Mouse (Mus musculus): ENCODE measurements around the gene Rora. TPM values are rescaled to one million over a fixed set of nuclear protein-coding genes. Genes with fewer than 3 reads are reported as not detected.

Gene Rora
- polyA plus RNA-seq, 1 experiment, result 5.0 TPM

- Histone ChIP-seq H3K4me1 (ENCODE audit: control insufficient read depth, insufficient read depth, low read length) (no peaks in the 10 kb centered on the region), H3K27ac (ENCODE audit: insufficient read depth, low read depth, low read length) (no peak overlapping the region), H3K4me3 (ENCODE audit: insufficient read depth, low read length) (no peak overlapping the region)
- TF ChIP-seq POLR2A (IDR thresholded peaks at IDR 0.05; ENCODE audit: borderline replicate concordance, low read depth, low read length), result no peak
- TF ChIP-seq CTCF (IDR thresholded peaks at IDR 0.05; ENCODE audit: low read depth, low read length), result no peak
Measured at GRCm38 (mm10) chr9:68852934-68853333, 199.3 kb downstream of the Rora start.

- H3K4me3 ChIP-seq (ENCODE audit: insufficient read depth, low read length), result no peak overlapping the region
- H3K4me1 ChIP-seq (ENCODE audit: control insufficient read depth, insufficient read depth, low read length), result no peaks in the 10 kb centered on the region
- H3K27ac ChIP-seq (ENCODE audit: insufficient read depth, low read depth, low read length), result no peak overlapping the region
- TF ChIP-seq CTCF (IDR thresholded peaks at IDR 0.05; ENCODE audit: low read depth, low read length) (no peak), POLR2A (IDR thresholded peaks at IDR 0.05; ENCODE audit: borderline replicate concordance, low read depth, low read length) (no peak)
Measured at GRCm38 (mm10) chr9:68859500-68859899, 205.9 kb downstream of the Rora start.

GRCm38 (mm10) chr9:68866317-68866716, 212.7 kb downstream of the Rora start:
- H3K4me1 ChIP-seq (ENCODE audit: control insufficient read depth, insufficient read depth, low read length), result no peaks in the 10 kb centered on the region
- H3K27ac ChIP-seq (ENCODE audit: insufficient read depth, low read depth, low read length), result no peak overlapping the region
- H3K4me3 ChIP-seq (ENCODE audit: insufficient read depth, low read length), result no peak overlapping the region
- TF ChIP-seq POLR2A (IDR thresholded peaks at IDR 0.05; ENCODE audit: borderline replicate concordance, low read depth, low read length) (no peak), CTCF (IDR thresholded peaks at IDR 0.05; ENCODE audit: low read depth, low read length) (no peak)

GRCm38 (mm10) chr9:68873838-68874237, 220.3 kb downstream of the Rora start:
- H3K27ac ChIP-seq (ENCODE audit: insufficient read depth, low read depth, low read length), result no peak overlapping the region

GRCm38 (mm10) chr9:68874544-68874943, 221.0 kb downstream of the Rora start:
- TF ChIP-seq CTCF (IDR thresholded peaks at IDR 0.05; ENCODE audit: low read depth, low read length), result no peak
- no peak for TF ChIP-seq POLR2A (IDR thresholded peaks at IDR 0.05; ENCODE audit: borderline replicate concordance, low read depth, low read length)

More at GRCm38 (mm10) chr9:68873838-68874237, 220.3 kb downstream of the Rora start:
- Histone ChIP-seq H3K4me1 (ENCODE audit: control insufficient read depth, insufficient read depth, low read length) (no peaks in the 10 kb centered on the region), H3K4me3 (ENCODE audit: insufficient read depth, low read length) (no peak overlapping the region)
- TF ChIP-seq CTCF (IDR thresholded peaks at IDR 0.05; ENCODE audit: low read depth, low read length), result no peak
- TF ChIP-seq POLR2A (IDR thresholded peaks at IDR 0.05; ENCODE audit: borderline replicate concordance, low read depth, low read length), result no peak

GRCm38 (mm10) chr9:68875791-68876190, 222.2 kb downstream of the Rora start:
- H3K4me3 ChIP-seq (ENCODE audit: insufficient read depth, low read length), result no peak overlapping the region
- H3K27ac ChIP-seq (ENCODE audit: insufficient read depth, low read depth, low read length), result no peak overlapping the region
- TF ChIP-seq CTCF (IDR thresholded peaks at IDR 0.05; ENCODE audit: low read depth, low read length), result no peak
- TF ChIP-seq POLR2A (IDR thresholded peaks at IDR 0.05; ENCODE audit: borderline replicate concordance, low read depth, low read length), result no peak
- no peaks in the 10 kb centered on the region for H3K4me1 ChIP-seq (ENCODE audit: control insufficient read depth, insufficient read depth, low read length)

More at GRCm38 (mm10) chr9:68874544-68874943, 221.0 kb downstream of the Rora start:
- Histone ChIP-seq H3K27ac (ENCODE audit: insufficient read depth, low read depth, low read length) (no peak overlapping the region), H3K4me1 (ENCODE audit: control insufficient read depth, insufficient read depth, low read length) (no peaks in the 10 kb centered on the region), H3K4me3 (ENCODE audit: insufficient read depth, low read length) (no peak overlapping the region)

- H3K27ac ChIP-seq (ENCODE audit: insufficient read depth, low read depth, low read length), result no peak overlapping the region
- no peak for TF ChIP-seq CTCF (IDR thresholded peaks at IDR 0.05; ENCODE audit: low read depth, low read length)
- no peak for TF ChIP-seq POLR2A (IDR thresholded peaks at IDR 0.05; ENCODE audit: borderline replicate concordance, low read depth, low read length)
- H3K4me3 ChIP-seq (ENCODE audit: insufficient read depth, low read length), result no peak overlapping the region
- no peaks in the 10 kb centered on the region for H3K4me1 ChIP-seq (ENCODE audit: control insufficient read depth, insufficient read depth, low read length)
Measured at GRCm38 (mm10) chr9:68876289-68876688, 222.7 kb downstream of the Rora start.

GRCm38 (mm10) chr9:68881896-68882295, 228.3 kb downstream of the Rora start:
- Histone ChIP-seq H3K27ac (ENCODE audit: insufficient read depth, low read depth, low read length) (no peak overlapping the region), H3K4me3 (ENCODE audit: insufficient read depth, low read length) (no peak overlapping the region), H3K4me1 (ENCODE audit: control insufficient read depth, insufficient read depth, low read length) (no peaks in the 10 kb centered on the region)
- TF ChIP-seq CTCF (IDR thresholded peaks at IDR 0.05; ENCODE audit: low read depth, low read length) (no peak), POLR2A (IDR thresholded peaks at IDR 0.05; ENCODE audit: borderline replicate concordance, low read depth, low read length) (no peak)

- Histone ChIP-seq H3K27ac (ENCODE audit: insufficient read depth, low read depth, low read length) (no peak overlapping the region), H3K4me1 (ENCODE audit: control insufficient read depth, insufficient read depth, low read length) (no peaks in the 10 kb centered on the region), H3K4me3 (ENCODE audit: insufficient read depth, low read length) (no peak overlapping the region)
- TF ChIP-seq CTCF (IDR thresholded peaks at IDR 0.05; ENCODE audit: low read depth, low read length) (no peak), POLR2A (IDR thresholded peaks at IDR 0.05; ENCODE audit: borderline replicate concordance, low read depth, low read length) (no peak)
Measured at GRCm38 (mm10) chr9:68883005-68883404, 229.4 kb downstream of the Rora start.

- H3K27ac ChIP-seq (ENCODE audit: insufficient read depth, low read depth, low read length), result no peak overlapping the region
- H3K4me3 ChIP-seq (ENCODE audit: insufficient read depth, low read length), result no peak overlapping the region
- TF ChIP-seq POLR2A (IDR thresholded peaks at IDR 0.05; ENCODE audit: borderline replicate concordance, low read depth, low read length), result no peak
- no peak for TF ChIP-seq CTCF (IDR thresholded peaks at IDR 0.05; ENCODE audit: low read depth, low read length)
Measured at GRCm38 (mm10) chr9:68883687-68884086, 230.1 kb downstream of the Rora start.

More at GRCm38 (mm10) chr9:68883687-68884086, 230.1 kb downstream of the Rora start:
- no peaks in the 10 kb centered on the region for H3K4me1 ChIP-seq (ENCODE audit: control insufficient read depth, insufficient read depth, low read length)
